Mouse (Mus musculus) lung, postnatal 0 days (tissue): ENCODE data around the gene Nkiras1.

Experiments
- CTCF ChIP-seq: IDR thresholded peaks from 2 replicates; pipeline ENCODE4 v1.5.1; 2016; ENCODE audit warnings: antibody characterized with exemption, mild to moderate bottlenecking
- EP300 ChIP-seq: IDR thresholded peaks from 2 replicates; pipeline ENCODE4 v1.6.1; 2016; ENCODE audit warnings: antibody characterized with exemption, mild to moderate bottlenecking, control low read depth

- TF ChIP-seq CTCF (no peak), EP300 (no peak)
These were observed 31.8 kb downstream of the Nkiras1 start for GRCm38 (mm10) chr14:18302750-18303149.
